ENCODE assay signal across 18 mouse cellular contexts in the genomic region with DNA sequence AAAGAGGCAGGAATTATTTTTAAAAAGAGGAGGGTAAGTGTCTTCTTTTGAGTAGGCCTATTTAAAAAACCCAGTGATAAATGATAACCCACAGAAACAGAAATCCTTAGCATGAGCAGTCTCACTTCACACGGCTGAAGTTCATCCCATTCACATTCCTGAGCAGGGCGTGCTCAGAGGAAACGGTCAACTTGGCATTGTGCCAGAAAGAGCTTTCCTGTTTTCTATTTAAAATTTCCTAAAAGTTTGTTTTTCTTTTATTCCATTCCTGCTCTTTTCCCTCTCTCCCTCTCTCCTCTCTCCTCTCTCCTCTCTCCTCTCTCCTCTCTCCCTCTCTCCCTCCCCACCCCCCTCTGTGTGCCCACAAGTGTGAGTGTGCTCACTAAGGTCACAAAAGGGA. TPM values are rescaled to one million over a fixed set of nuclear protein-coding genes. Genes with fewer than 3 reads are reported as not detected.
A peak's percentile ranks its signal among the peaks of the same experiment; 100 is the strongest.
DNase-seq lines count a peak whose midpoint lies in the region; ATAC-seq and TF ChIP-seq lines count a peak whose summit lies in the region.
"Had no signal": no experiment of that assay in that cellular context is flagged by ENCODE, and none has a peak within 500 bp of the region (broad histone marks: within the 10 kb centered on the region; RNA-seq: fewer than 3 reads in every experiment).

No protein-coding gene starts in this region.

- intact Hi-C loops in heart, adult 2 months (cut with DNase I): loop anchor here (5.0 to 10.0 kb wide), 2 partner anchors 204 to 368 kb away; no protein-coding TSS in a partner anchor

- peak in 1 of 2 experiments; percentile 28 for DNase-seq in heart, adult 2 months
- peak; percentile 37 to 62 for DNase-seq in kidney, postnatal 36 days
- no peak for DNase-seq in kidney, adult 18-20 months
- DNase-seq in ES-CJ7 (ENCODE audit: low read depth, low spot score): peak; percentile 15
- DNase-seq in midbrain, embryonic 14.5 days: no peak
- DNase-seq in midbrain, postnatal 0 days (ENCODE audit: low spot score): no peak
- DNase-seq: adrenal gland, adult 2 months; cerebellum, adult 9-11 months; layer of hippocampus, adult 9-11 months; liver had no signal

- no peaks in the 10 kb centered on the region for H3K27me3 ChIP-seq in heart, adult 2 months (ENCODE audit: control insufficient read depth, insufficient read depth, low read length)
- H3K27me3 ChIP-seq in heart, embryonic 11.5 days (ENCODE audit: control insufficient read depth, insufficient read depth, low read length): no peaks in the 10 kb centered on the region
- H3K27me3 ChIP-seq in lung, embryonic 16.5 days (ENCODE audit: control insufficient read depth, insufficient read depth, low read depth, low read length): no peaks in the 10 kb centered on the region
- no peaks in the 10 kb centered on the region for H3K27me3 ChIP-seq in midbrain, embryonic 14.5 days (ENCODE audit: control insufficient read depth, insufficient read depth, low read length)
- no peaks in the 10 kb centered on the region for H3K27me3 ChIP-seq in midbrain, postnatal 0 days (ENCODE audit: insufficient read depth, low read length)
- H3K27me3 ChIP-seq: embryonic facial prominence, embryonic 15.5 days; intestine, embryonic 15.5 days; stomach, embryonic 15.5 days had no signal

- H3K4me3 ChIP-seq in heart, adult 2 months: no peak overlapping the region
- H3K4me3 ChIP-seq in heart, embryonic 11.5 days (ENCODE audit: low read depth, low read length): no peak overlapping the region
- H3K4me3 ChIP-seq in lung, embryonic 16.5 days (ENCODE audit: low read length): no peak overlapping the region
- no peak overlapping the region for H3K4me3 ChIP-seq in midbrain, embryonic 14.5 days (replicated peaks; ENCODE audit: low read depth, low read length)
- no peak overlapping the region for H3K4me3 ChIP-seq in midbrain, postnatal 0 days (ENCODE audit: low read depth, low read length)
- H3K4me3 ChIP-seq: embryonic facial prominence, embryonic 15.5 days; forebrain, embryonic 10.5 days; intestine, embryonic 15.5 days; stomach, embryonic 15.5 days had no signal

- 0 out of 2 replicates have a peak, but pooled peaks cover 1% of the 10 kb centered on the region for H3K79me2 ChIP-seq in heart, adult 2 months (replicated peaks; ENCODE audit: control insufficient read depth, insufficient read depth, low read length)

- peak overlapping the region; percentile 38 for H3K27ac ChIP-seq in heart, adult 2 months
- no peak overlapping the region for H3K27ac ChIP-seq in heart, embryonic 11.5 days (ENCODE audit: low read depth, low read length)
- H3K27ac ChIP-seq in lung, embryonic 16.5 days (ENCODE audit: low read length): peak overlapping the region; percentile 67
- no peak overlapping the region for H3K27ac ChIP-seq in midbrain, embryonic 14.5 days (replicated peaks; ENCODE audit: low read depth, low read length)
- no peak overlapping the region for H3K27ac ChIP-seq in midbrain, postnatal 0 days (ENCODE audit: low read depth, low read length)
- H3K27ac ChIP-seq: embryonic facial prominence, embryonic 15.5 days; forebrain, embryonic 10.5 days; hindbrain, embryonic 14.5 days; intestine, embryonic 15.5 days; stomach, embryonic 15.5 days had no signal

- WGBS in heart, adult 2 months: 7% methylated on average over 3 of the region's 3 CpGs
- 27% methylated on average over 3 of the region's 3 CpGs for WGBS in heart, embryonic 11.5 days (ENCODE audit: insufficient replicate concordance)
- WGBS in lung, embryonic 16.5 days: 2% methylated on average over 3 of the region's 3 CpGs
- WGBS in midbrain, embryonic 14.5 days: 58% methylated on average over 3 of the region's 3 CpGs
- 33% methylated on average over 3 of the region's 3 CpGs for WGBS in midbrain, postnatal 0 days

- no peaks in the 10 kb centered on the region for H3K9me3 ChIP-seq in heart, embryonic 11.5 days (replicated peaks; ENCODE audit: control insufficient read depth, low read length)
- H3K9me3 ChIP-seq in lung, embryonic 16.5 days (ENCODE audit: control insufficient read depth, low read length): no peaks in the 10 kb centered on the region
- no peaks in the 10 kb centered on the region for H3K9me3 ChIP-seq in midbrain, embryonic 14.5 days (ENCODE audit: control insufficient read depth, low read length)
- no peaks in the 10 kb centered on the region for H3K9me3 ChIP-seq in midbrain, postnatal 0 days (ENCODE audit: low read length)
- H3K9me3 ChIP-seq: embryonic facial prominence, embryonic 15.5 days; forebrain, embryonic 10.5 days; intestine, embryonic 15.5 days; stomach, embryonic 15.5 days had no signal

- no peaks in the 10 kb centered on the region; the same call in 1 of the 2 replicates for H3K36me3 ChIP-seq in heart, adult 2 months (ENCODE audit: control insufficient read depth, insufficient read depth, low read length)
- H3K36me3 ChIP-seq in heart, embryonic 11.5 days (ENCODE audit: control insufficient read depth, insufficient read depth, low read length): no peaks in the 10 kb centered on the region
- H3K36me3 ChIP-seq in lung, embryonic 16.5 days (ENCODE audit: control insufficient read depth, insufficient read depth, low read length): no peaks in the 10 kb centered on the region
- no peaks in the 10 kb centered on the region for H3K36me3 ChIP-seq in midbrain, embryonic 14.5 days (ENCODE audit: control insufficient read depth, insufficient read depth, low read length)
- H3K36me3 ChIP-seq in midbrain, postnatal 0 days (ENCODE audit: insufficient read depth, low read length): no peaks in the 10 kb centered on the region
- H3K36me3 ChIP-seq: embryonic facial prominence, embryonic 15.5 days; forebrain, embryonic 10.5 days; G1E; intestine, embryonic 15.5 days; stomach, embryonic 15.5 days had no signal

- H3K9ac ChIP-seq in heart, adult 2 months (ENCODE audit: low read depth, low read length): no peak overlapping the region
- no peak overlapping the region for H3K9ac ChIP-seq in heart, embryonic 11.5 days (ENCODE audit: low read depth, low read length)
- no peak overlapping the region for H3K9ac ChIP-seq in lung, embryonic 16.5 days (ENCODE audit: low read length)
- no peak overlapping the region for H3K9ac ChIP-seq in midbrain, embryonic 14.5 days (replicated peaks; ENCODE audit: low read length)
- H3K9ac ChIP-seq in midbrain, postnatal 0 days (replicated peaks; ENCODE audit: low read length, poor library complexity, severe bottlenecking): no peak overlapping the region
- H3K9ac ChIP-seq: embryonic facial prominence, embryonic 15.5 days; hindbrain, embryonic 14.5 days; intestine, embryonic 15.5 days; stomach, embryonic 15.5 days had no signal

- 0 out of 2 replicates have a peak, but pooled peaks have one; percentile 17 for TF ChIP-seq EP300 in heart, adult 2 months (IDR thresholded peaks at IDR 0.05; ENCODE audit: insufficient read depth, low read depth, low read length)

- ATAC-seq in heart, embryonic 11.5 days (replicated peaks; ENCODE audit: insufficient number of reproducible peaks, low FRiP score, low TSS enrichment): no peak
- no peak for ATAC-seq in lung, embryonic 16.5 days (ENCODE audit: low read depth)
- no peak for ATAC-seq in midbrain, embryonic 14.5 days (ENCODE audit: low FRiP score, low TSS enrichment)
- no peak for ATAC-seq in midbrain, postnatal 0 days (ENCODE audit: low FRiP score)
- ATAC-seq: intestine, embryonic 15.5 days had no signal

- H3K4me1 ChIP-seq in heart, adult 2 months (ENCODE audit: control insufficient read depth, insufficient read depth, low read length): peaks cover 2% of the 10 kb centered on the region
- H3K4me1 ChIP-seq in heart, embryonic 11.5 days (ENCODE audit: control insufficient read depth, insufficient read depth, low read length): peaks cover 2% of the 10 kb centered on the region; the same call in 1 of the 2 replicates
- peaks cover 16% of the 10 kb centered on the region for H3K4me1 ChIP-seq in lung, embryonic 16.5 days (replicated peaks; ENCODE audit: control insufficient read depth, insufficient read depth, low read length)
- no peaks in the 10 kb centered on the region for H3K4me1 ChIP-seq in midbrain, embryonic 14.5 days (ENCODE audit: control insufficient read depth, insufficient read depth, low read length)
- no peaks in the 10 kb centered on the region for H3K4me1 ChIP-seq in midbrain, postnatal 0 days (ENCODE audit: insufficient read depth, low read length)

- TF ChIP-seq POLR2A in heart, adult 2 months (IDR thresholded peaks at IDR 0.05; ENCODE audit: insufficient read depth, low read depth, low read length): no peak

- H3K4me2 ChIP-seq in heart, embryonic 11.5 days: no peak overlapping the region
- H3K4me2 ChIP-seq in lung, embryonic 16.5 days (ENCODE audit: low read depth, low read length): no peak overlapping the region
- H3K4me2 ChIP-seq in midbrain, embryonic 14.5 days (ENCODE audit: low read length): no peak overlapping the region
- no peak overlapping the region for H3K4me2 ChIP-seq in midbrain, postnatal 0 days (ENCODE audit: low read depth, low read length, poor library complexity, severe bottlenecking)
- H3K4me2 ChIP-seq: embryonic facial prominence, embryonic 15.5 days; hindbrain, embryonic 14.5 days; intestine, embryonic 15.5 days; stomach, embryonic 15.5 days had no signal

- no peak for TF ChIP-seq CTCF in heart, adult 2 months (IDR thresholded peaks at IDR 0.05)
- no peak for TF ChIP-seq CTCF in midbrain, postnatal 0 days (IDR thresholded peaks at IDR 0.05)

RNA-seq across cellular contexts. Expression of gene App, which starts 3.1 kb away (rescaled TPM):
- 100 to 1,000 TPM; 141 to 142 TPM for total RNA-seq in heart, adult 2 months (2021)
- polyA plus RNA-seq in heart, adult 2 months (2012; rRNA removed): 90.6 and 116 TPM in 2 replicates
- polyA plus RNA-seq in heart, embryonic 11.5 days (2014; fragmentation: Nextera tagmentation; extraction: Ambion mirVana): 143 and 180 TPM in 2 replicates
- polyA plus RNA-seq in lung, embryonic 16.5 days (2015; fragmentation: Nextera tagmentation; extraction: Ambion mirVana): 296 and 297 TPM in 2 replicates
- 327 and 339 TPM in 2 replicates for polyA plus RNA-seq in midbrain, embryonic 14.5 days (2014; fragmentation: Nextera tagmentation; extraction: Ambion mirVana)
- total RNA-seq in midbrain, postnatal 0 days (2014; rRNA removed): 597 and 628 TPM in 2 replicates
- polyA plus RNA-seq in midbrain, postnatal 0 days (2015; fragmentation: Nextera tagmentation; extraction: Ambion mirVana): 511 and 515 TPM in 2 replicates
- polyA plus RNA-seq: G1E had no signal

Comparison
In these comparisons a context has a peak if more than half of its experiments do, and no peak if none do; other contexts are left out.
1. DNase-seq: peak in kidney, postnatal 36 days (2 of 2) and ES-CJ7 (single experiment); none in kidney, adult 18-20 months (single experiment), midbrain, embryonic 14.5 days (single experiment) and midbrain, postnatal 0 days (single experiment).
2. H3K27ac ChIP-seq: peak in heart, adult 2 months (single experiment) and lung, embryonic 16.5 days (single experiment); none in heart, embryonic 11.5 days (single experiment), midbrain, embryonic 14.5 days (single experiment) and midbrain, postnatal 0 days (single experiment).